Mouse (Mus musculus) adrenal gland, adult 18-20 months (tissue): ENCODE measurements around the gene Golph3. TPM values are rescaled to one million over a fixed set of nuclear protein-coding genes. Genes with fewer than 3 reads are reported as not detected.
"Not testable (repeated sequence)": the region's sequence is repeated elsewhere in the genome, so short reads cannot be mapped to it uniquely, and the experiment has no call there.

Experiments
- DNase-seq, 2 experiments: peaks; one replicate each; pipeline ENCODE4 v3.0.0; 2021 to 2022; ENCODE audit warnings: low spot score in 2 of 2
- total RNA-seq, 2 experiments: library from RNA; stranded (reverse); gene quantifications; 1 replicate in 1 of 2; 2 replicates in 1 of 2; pipeline ENCODE4 v1.2.3; 2021

The Golph3 gene
- total RNA-seq, 2 experiments from 2014 or later = 131 to 161 TPM

DNA sequence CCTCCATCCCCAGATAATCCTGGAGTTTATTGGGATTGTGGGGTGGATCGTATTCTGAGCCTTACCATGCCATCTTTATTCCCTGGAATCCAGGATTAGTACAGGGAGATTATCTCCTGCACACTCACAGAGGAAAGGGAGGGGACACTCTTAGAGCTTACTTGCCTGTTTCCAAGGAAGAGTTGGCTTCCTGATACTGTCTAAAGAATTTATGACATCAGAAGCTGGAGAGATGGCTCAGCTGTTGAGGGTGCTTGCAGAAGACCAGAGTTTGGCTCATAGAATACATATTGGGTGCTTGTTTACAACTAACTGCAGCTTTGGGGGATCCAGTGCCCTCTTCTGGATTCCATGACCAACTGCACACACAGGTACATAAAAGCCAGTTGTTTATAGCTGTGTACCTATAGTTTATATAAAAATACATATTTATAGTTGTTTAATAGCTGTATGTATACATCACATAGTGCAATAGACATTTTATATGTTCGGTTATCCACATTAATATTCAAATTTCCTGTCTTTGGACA, 33.1 kb downstream of the Golph3 start:
- DNase-seq = no peak

DNA sequence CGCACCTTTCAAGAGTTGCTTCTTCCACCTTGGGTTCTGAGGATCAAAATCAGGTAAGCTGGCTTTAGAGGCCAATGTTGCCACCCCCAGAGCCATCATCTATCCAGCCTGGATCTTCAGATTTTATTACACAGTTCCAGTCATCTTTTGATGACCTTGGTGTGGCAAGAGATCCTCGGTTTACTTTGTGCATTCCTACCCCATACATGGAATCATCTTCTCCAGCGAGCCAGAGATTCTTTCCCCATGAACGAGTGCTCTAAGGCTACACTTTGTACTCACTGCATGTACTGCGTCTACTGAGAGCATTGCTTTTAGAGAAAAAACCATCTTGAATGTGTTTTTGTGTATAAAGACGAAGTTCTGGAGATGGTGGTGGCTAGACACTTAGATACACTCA, 34.0 kb downstream of the Golph3 start:
- no peak for DNase-seq

DNA sequence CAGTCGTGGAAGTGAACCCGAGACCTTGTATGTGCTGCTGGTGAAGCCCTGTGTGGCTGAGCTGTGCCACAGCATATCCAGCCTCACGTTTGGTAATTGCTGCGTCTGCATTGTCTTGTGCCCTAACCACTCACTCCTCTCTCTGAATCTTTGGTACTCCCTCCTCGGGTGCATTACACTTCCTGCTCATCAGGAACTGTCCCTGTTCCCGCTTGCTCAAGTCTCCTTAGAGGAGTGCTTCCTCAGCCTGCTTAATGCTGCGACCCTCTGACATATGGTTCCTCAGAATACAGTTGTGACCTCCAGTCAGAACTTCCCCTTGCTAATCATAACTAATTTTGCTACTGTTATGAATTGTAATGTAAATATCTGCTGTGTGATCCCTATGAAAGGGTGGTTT, 34.7 kb downstream of the Golph3 start:
- no peak for DNase-seq

DNA sequence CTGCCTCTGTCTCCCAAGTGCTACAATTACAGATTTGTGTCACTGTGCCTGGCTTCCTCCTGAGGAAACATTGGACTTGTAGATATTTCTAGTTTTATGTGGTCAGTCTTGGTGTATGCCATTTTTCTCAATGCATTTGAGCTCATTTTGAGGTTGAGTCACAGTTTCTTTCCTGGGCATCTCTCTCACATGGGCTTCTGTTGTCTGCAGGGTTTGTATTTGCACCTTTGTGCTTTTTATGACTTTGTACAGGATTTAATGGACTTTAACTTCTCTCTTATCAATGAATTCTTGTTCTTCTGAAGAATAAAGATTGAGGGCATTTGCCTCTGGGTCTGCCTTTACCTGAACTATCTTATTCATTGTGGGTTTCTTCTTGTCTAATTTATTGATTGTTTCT, 36.2 kb downstream of the Golph3 start:
- no peak for DNase-seq

DNA sequence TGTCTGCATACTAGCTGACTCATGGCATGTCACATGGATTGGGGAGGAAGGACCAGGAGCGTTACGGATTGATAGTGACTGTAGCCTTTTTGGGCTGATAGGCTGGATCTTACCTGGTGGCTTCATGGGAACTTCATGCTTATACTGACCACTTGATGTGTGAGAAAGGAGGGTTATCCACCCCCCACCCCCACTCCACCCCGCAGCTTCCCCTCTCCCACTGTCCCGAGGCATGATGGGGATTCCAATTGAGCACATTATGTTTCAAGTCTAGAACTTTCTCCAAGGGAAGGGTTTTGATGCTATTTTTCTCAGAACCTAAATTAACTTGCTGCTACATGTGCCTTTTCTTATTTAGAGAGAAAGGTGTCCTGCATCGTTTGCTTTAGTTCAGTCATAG, 37.1 kb downstream of the Golph3 start:
- DNase-seq = no peak

GRCm38 (mm10) chr15:12360519-12361212, 39.4 kb downstream of the Golph3 start:
- DNase-seq = no peak

GRCm38 (mm10) chr15:12362001-12362700, 40.9 kb downstream of the Golph3 start:
- no peak for DNase-seq

GRCm38 (mm10) chr15:12362701-12363040, 41.4 kb downstream of the Golph3 start:
- no peak for DNase-seq

- DNase-seq = no peak
These were observed 42.8 kb downstream of the Golph3 start for GRCm38 (mm10) chr15:12364096-12364495.

DNA sequence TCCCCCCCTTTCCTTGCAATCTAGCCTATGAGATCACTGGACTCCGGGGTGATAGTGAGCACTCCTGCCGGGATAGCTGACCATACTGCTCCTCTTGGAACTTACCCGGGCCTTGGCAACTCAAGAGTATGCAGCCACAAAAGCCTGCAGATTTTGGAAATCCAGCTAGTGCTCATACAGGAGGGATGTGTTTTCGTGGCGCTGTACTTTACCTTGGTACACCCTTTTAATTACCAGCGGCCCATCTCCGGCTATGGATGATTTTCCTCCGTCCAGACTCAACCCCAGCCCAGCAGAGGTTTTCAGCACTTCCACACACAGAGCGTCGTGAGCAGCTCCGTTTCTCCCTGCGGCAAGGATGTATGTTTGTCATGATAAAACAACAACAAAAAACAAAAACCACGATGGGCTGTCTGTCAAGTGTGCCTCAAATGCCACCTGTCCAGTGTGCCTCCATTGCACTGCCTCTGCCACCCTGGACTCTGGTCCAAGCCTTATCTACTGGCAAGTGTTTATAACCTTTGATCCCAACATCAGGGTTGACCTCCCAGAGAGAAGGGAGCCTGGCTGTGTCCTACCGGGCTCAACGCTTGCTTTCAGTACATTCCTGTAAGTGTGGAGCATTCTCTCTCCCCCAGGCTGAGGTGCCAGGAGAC, 44.3 kb downstream of the Golph3 start:
- no peak for DNase-seq

GRCm38 (mm10) chr15:12366072-12366469, 44.8 kb downstream of the Golph3 start:
- DNase-seq = no peak

GRCm38 (mm10) chr15:12366580-12367305, 45.5 kb downstream of the Golph3 start:
- DNase-seq = not testable (repeated sequence)

- DNase-seq = no peak
These were observed 46.2 kb downstream of the Golph3 start for GRCm38 (mm10) chr15:12367306-12368080.

- DNase-seq = no peak
These were observed 47.1 kb downstream of the Golph3 start for GRCm38 (mm10) chr15:12368357-12368756.

DNA sequence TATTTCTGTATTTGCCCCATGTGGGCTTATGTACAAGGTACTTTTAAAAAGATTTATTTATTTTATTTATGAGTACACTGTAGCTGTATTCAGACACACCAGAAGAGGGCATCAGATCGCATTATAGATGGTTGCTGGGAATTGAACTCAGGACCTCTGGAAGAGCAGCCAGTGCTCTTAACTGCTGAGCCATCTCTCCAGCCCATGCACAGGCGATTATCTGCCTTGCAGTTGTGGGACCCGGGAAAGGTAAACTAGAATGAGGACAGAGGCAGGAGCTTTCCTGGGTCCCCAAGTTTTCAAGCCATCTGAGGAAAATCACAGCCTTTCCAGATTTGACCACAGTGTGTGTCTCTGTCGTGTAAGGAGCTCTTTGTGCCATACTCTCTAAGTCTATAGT, 47.6 kb downstream of the Golph3 start:
- no peak for DNase-seq

DNA sequence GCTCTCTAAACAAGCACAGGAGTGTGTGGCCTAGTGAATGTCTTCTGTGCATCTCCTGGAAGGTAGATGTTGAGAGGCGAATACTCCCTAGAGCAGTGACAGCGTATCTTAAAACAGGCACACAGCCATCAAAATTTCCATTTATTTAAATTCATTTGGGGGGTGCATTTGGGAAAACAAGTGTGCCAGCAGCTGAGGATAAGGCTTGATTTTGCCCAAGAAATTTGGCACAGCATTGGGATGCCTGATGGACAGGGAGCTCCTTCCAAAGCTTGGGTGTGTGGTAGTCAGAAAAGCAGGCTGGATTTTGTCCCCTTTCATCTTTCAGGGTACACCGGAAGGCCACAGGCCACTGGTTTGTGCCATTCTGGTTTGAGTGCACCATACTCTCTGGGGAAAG, 48.8 kb downstream of the Golph3 start:
- DNase-seq = no peak

GRCm38 (mm10) chr15:12371183-12371582, 49.9 kb downstream of the Golph3 start:
- DNase-seq = peak; percentile 57 to 64

- DNase-seq = no peak
These were observed 52.2 kb downstream of the Golph3 start for GRCm38 (mm10) chr15:12373496-12373895.

DNA sequence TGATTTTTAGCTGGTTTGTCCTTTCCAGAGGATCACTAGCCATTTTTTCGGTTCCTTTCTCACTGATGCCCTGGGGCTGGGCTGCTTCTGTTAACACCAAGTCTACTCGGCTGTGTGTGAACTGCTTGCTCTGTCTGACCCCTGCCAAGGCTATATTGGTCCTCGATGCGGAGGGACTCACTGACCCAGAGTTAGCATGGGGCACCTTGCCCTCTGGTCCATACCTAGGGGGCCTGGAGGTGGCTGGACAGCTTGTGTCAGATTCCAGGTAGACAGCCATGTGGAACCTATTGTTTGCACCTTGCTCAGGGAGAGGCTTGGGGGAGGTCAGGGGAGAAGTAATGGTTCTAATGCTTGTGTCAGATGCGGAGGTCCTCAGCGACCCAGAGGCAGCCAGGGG, 52.7 kb downstream of the Golph3 start:
- DNase-seq = no peak

GRCm38 (mm10) chr15:12374916-12375315, 53.7 kb downstream of the Golph3 start:
- DNase-seq = no peak
